Mouse (Mus musculus): ENCODE results near the gene Cyp24a1. TPM values are rescaled to one million over a fixed set of nuclear protein-coding genes. Genes with fewer than 3 reads are reported as not detected.

Cyp24a1 gene
- polyA plus RNA-seq (2016; fragmentation: Nextera tagmentation; extraction: Ambion mirVana): not detected in 2 replicates

DNA sequence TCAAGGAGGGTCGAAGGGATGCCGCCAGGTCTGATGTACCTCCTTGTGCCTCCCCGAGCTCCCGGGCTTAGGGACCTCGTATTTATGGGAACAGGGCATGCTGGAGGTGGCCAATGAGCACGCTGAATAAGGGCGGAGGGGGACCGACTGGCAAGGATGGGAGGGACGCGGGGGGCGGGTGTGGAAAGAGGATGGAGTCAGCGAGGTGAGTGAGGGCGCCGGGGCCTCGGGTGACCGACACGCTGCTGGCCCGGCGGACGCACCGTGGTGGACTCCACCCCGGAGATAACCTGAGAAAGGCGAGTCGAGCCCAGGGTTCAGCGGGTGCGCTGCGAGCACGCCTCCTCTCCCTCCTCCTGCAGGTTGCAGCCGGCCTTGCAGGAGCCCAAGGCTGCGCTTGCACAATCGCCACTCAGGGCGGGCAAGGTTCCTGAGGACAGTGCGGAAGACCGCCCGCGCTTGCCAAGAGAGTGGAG is at the start of gene Cyp24a1:
Gene Cyp24a1, minus strand, starts transcription at position 55 of the 476 bp plus-strand sequence.
- WGBS: under 1% methylated on average over 34 of the region's 36 CpGs
- ATAC-seq (ENCODE audit: insufficient number of reproducible peaks, insufficient read depth, low FRiP score, low TSS enrichment, low read depth): peak; percentile 49; the same call in 1 of the 2 replicates
- H3K9ac ChIP-seq (replicated peaks): 0 out of 2 replicates have a peak within 1 kb of the TSS, but pooled peaks have one; percentile 34
- H3K4me3 ChIP-seq (replicated peaks): peak within 1 kb of the TSS; percentile 36
- H3K27ac ChIP-seq: no peak within 1 kb of the TSS
- no peaks in the 10 kb centered on the region for H3K36me3 ChIP-seq
- H3K9me3 ChIP-seq: no peaks in the 10 kb centered on the region
- peaks cover 23% of the 10 kb centered on the region for H3K4me1 ChIP-seq (replicated peaks)
- peak within 1 kb of the TSS; percentile 59 for H3K4me2 ChIP-seq
- peaks cover 81% of the 10 kb centered on the region for H3K27me3 ChIP-seq

- H3K27ac ChIP-seq: no peak overlapping the region
- WGBS: 24% methylated on average over 4 of the region's 4 CpGs
- H3K4me2 ChIP-seq: no peak overlapping the region
- no peak overlapping the region for H3K4me3 ChIP-seq (replicated peaks)
- no peaks in the 10 kb centered on the region; the same call in 1 of the 2 replicates for H3K27me3 ChIP-seq
- ATAC-seq (ENCODE audit: insufficient number of reproducible peaks, insufficient read depth, low FRiP score, low TSS enrichment, low read depth): no peak
- H3K9ac ChIP-seq (replicated peaks): no peak overlapping the region
- no peaks in the 10 kb centered on the region for H3K36me3 ChIP-seq
- H3K9me3 ChIP-seq: no peaks in the 10 kb centered on the region
- peaks cover 43% of the 10 kb centered on the region for H3K4me1 ChIP-seq (replicated peaks)
These were observed 48.8 kb upstream of the Cyp24a1 start for GRCm38 (mm10) chr2:170545745-170546144.

GRCm38 (mm10) chr2:170544950-170545349 is 48.0 kb upstream of the Cyp24a1 start:
- Histone ChIP-seq H3K9ac (replicated peaks) (no peak overlapping the region), H3K4me3 (replicated peaks) (no peak overlapping the region), H3K4me2 (no peak overlapping the region), H3K4me1 (replicated peaks) (peaks cover 37% of the 10 kb centered on the region), H3K9me3 (no peaks in the 10 kb centered on the region), H3K36me3 (no peaks in the 10 kb centered on the region), H3K27me3 (no peaks in the 10 kb centered on the region; the same call in 1 of the 2 replicates), H3K27ac (no peak overlapping the region)
- 84% methylated on average over 7 of the region's 7 CpGs for WGBS
- ATAC-seq (ENCODE audit: insufficient number of reproducible peaks, insufficient read depth, low FRiP score, low TSS enrichment, low read depth): no peak

- H3K4me3 ChIP-seq (replicated peaks): no peak overlapping the region
- H3K9me3 ChIP-seq: no peaks in the 10 kb centered on the region
- H3K27me3 ChIP-seq: no peaks in the 10 kb centered on the region; the same call in 1 of the 2 replicates
- no peak for ATAC-seq (ENCODE audit: insufficient number of reproducible peaks, insufficient read depth, low FRiP score, low TSS enrichment, low read depth)
- H3K4me2 ChIP-seq: no peak overlapping the region
- WGBS: 66% methylated on average over 3 of the region's 3 CpGs
- peaks cover 33% of the 10 kb centered on the region for H3K4me1 ChIP-seq (replicated peaks)
- no peak overlapping the region for H3K27ac ChIP-seq
- H3K9ac ChIP-seq (replicated peaks): no peak overlapping the region
- H3K36me3 ChIP-seq: no peaks in the 10 kb centered on the region
These were observed 47.2 kb upstream of the Cyp24a1 start for GRCm38 (mm10) chr2:170544159-170544558.

GRCm38 (mm10) chr2:170543625-170544024 is 46.7 kb upstream of the Cyp24a1 start:
- H3K9ac ChIP-seq (replicated peaks): no peak overlapping the region
- H3K27ac ChIP-seq: no peak overlapping the region
- H3K9me3 ChIP-seq: no peaks in the 10 kb centered on the region
- WGBS: 67% methylated on average over 5 of the region's 5 CpGs
- no peak for ATAC-seq (ENCODE audit: insufficient number of reproducible peaks, insufficient read depth, low FRiP score, low TSS enrichment, low read depth)
- H3K36me3 ChIP-seq: no peaks in the 10 kb centered on the region
- H3K4me3 ChIP-seq (replicated peaks): no peak overlapping the region
- no peaks in the 10 kb centered on the region; the same call in 1 of the 2 replicates for H3K27me3 ChIP-seq
- peaks cover 30% of the 10 kb centered on the region for H3K4me1 ChIP-seq (replicated peaks)
- no peak overlapping the region for H3K4me2 ChIP-seq

DNA sequence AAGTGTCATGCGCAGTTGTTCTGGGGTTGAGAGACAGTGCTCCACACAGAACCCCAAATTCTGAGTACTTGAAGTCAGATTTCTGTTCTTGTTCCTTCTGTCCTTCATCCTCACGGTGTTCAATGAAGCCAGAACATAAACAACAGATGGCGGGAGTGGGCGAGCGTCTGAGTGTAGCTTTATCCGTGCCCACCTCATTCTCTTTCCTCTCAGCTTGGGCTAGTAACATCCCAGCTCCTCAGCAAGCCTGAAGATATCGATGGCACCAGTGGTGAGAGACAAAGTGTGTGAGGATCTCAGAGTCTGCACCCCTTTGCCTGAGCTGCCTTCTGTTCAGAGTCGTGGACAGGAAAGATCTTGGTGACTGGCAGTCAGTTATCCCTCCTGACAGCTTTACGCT is 42.3 kb upstream of the Cyp24a1 start:
- no peak overlapping the region for H3K9ac ChIP-seq (replicated peaks)
- H3K36me3 ChIP-seq: no peaks in the 10 kb centered on the region
- no peaks in the 10 kb centered on the region; the same call in 1 of the 2 replicates for H3K27me3 ChIP-seq
- no peak overlapping the region for H3K4me3 ChIP-seq (replicated peaks)
- ATAC-seq (ENCODE audit: insufficient number of reproducible peaks, insufficient read depth, low FRiP score, low TSS enrichment, low read depth): no peak
- 82% methylated on average over 9 of the region's 9 CpGs for WGBS
- no peak overlapping the region for H3K4me2 ChIP-seq
- H3K27ac ChIP-seq: no peak overlapping the region
- peaks cover 16% of the 10 kb centered on the region for H3K4me1 ChIP-seq (replicated peaks)
- H3K9me3 ChIP-seq: no peaks in the 10 kb centered on the region

DNA sequence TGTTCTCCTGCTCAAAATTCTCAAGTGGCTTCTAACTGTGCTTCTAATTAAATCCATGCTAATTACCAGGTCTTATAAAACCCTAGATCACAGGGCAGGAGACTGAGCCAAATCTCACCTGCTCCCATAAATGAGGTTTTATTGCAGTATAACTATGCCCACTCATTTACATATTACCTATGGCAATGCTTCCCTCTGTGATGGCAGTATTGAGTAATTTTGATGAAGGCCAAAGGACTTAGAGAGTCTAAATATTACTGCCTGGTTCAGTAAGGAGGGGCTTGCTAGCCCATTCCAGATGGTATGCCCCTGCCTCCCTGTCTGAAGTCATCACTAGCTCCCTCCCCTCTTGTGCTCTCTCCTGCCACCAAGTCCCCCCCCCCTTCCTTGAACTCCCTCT is 38.9 kb upstream of the Cyp24a1 start:
- Histone ChIP-seq H3K27me3 (no peaks in the 10 kb centered on the region), H3K4me3 (replicated peaks) (no peak overlapping the region), H3K9ac (replicated peaks) (no peak overlapping the region), H3K9me3 (no peaks in the 10 kb centered on the region), H3K4me1 (replicated peaks) (peaks cover 13% of the 10 kb centered on the region), H3K4me2 (no peak overlapping the region), H3K27ac (0 out of 2 replicates have a peak overlapping the region, but pooled peaks have one; percentile 12), H3K36me3 (no peaks in the 10 kb centered on the region)
- ATAC-seq (ENCODE audit: insufficient number of reproducible peaks, insufficient read depth, low FRiP score, low TSS enrichment, low read depth): 0 out of 2 replicates have a peak, but pooled peaks have one; percentile 33

- Histone ChIP-seq H3K27ac (no peak overlapping the region), H3K9ac (replicated peaks) (no peak overlapping the region), H3K4me1 (replicated peaks) (peaks cover 13% of the 10 kb centered on the region), H3K36me3 (no peaks in the 10 kb centered on the region), H3K9me3 (no peaks in the 10 kb centered on the region), H3K4me3 (replicated peaks) (no peak overlapping the region), H3K27me3 (no peaks in the 10 kb centered on the region), H3K4me2 (no peak overlapping the region)
- WGBS: 93% methylated on average over 11 of the region's 11 CpGs
- ATAC-seq (ENCODE audit: insufficient number of reproducible peaks, insufficient read depth, low FRiP score, low TSS enrichment, low read depth): no peak
These were observed 37.8 kb upstream of the Cyp24a1 start for GRCm38 (mm10) chr2:170534803-170535174.

GRCm38 (mm10) chr2:170534116-170534802 is 37.3 kb upstream of the Cyp24a1 start:
- no peak for ATAC-seq (ENCODE audit: insufficient number of reproducible peaks, insufficient read depth, low FRiP score, low TSS enrichment, low read depth)
- H3K27ac ChIP-seq: no peak overlapping the region
- no peaks in the 10 kb centered on the region for H3K9me3 ChIP-seq
- no peaks in the 10 kb centered on the region for H3K27me3 ChIP-seq
- H3K4me3 ChIP-seq (replicated peaks): no peak overlapping the region
- H3K9ac ChIP-seq (replicated peaks): no peak overlapping the region
- no peaks in the 10 kb centered on the region for H3K36me3 ChIP-seq
- peaks cover 13% of the 10 kb centered on the region for H3K4me1 ChIP-seq (replicated peaks)
- WGBS: 50% methylated on average over 12 of the region's 12 CpGs
- H3K4me2 ChIP-seq: no peak overlapping the region

DNA sequence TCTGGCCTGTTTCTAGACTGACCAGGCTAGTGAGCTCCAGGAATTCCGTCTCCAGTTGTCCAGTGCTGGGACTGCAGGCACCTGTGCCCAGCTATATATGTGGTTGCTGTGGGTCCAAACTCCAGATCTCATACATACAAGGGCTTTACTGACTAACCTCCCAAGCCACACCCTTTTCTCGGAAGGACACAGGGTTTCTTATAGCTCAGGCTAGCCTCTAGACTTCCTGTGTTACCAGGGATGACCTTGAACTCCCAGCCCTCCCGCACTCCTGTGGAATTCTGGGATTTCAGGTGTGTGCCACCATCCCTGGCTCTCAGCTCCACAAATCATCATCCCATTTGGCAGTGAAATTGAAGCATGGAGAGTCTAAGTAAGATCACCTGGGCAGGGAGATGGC is 33.3 kb upstream of the Cyp24a1 start:
- H3K4me2 ChIP-seq: no peak overlapping the region
- H3K4me3 ChIP-seq (replicated peaks): no peak overlapping the region
- no peaks in the 10 kb centered on the region for H3K9me3 ChIP-seq
- no peaks in the 10 kb centered on the region for H3K27me3 ChIP-seq
- 97% methylated on average over 3 of the region's 3 CpGs for whole genome bisulfite sequencing
- no peak overlapping the region for H3K27ac ChIP-seq
- no peak overlapping the region for H3K9ac ChIP-seq (replicated peaks)
- ATAC-seq (ENCODE audit: insufficient number of reproducible peaks, insufficient read depth, low FRiP score, low TSS enrichment, low read depth): no peak
- peaks cover 4% of the 10 kb centered on the region; the same call in 1 of the 2 replicates for H3K4me1 ChIP-seq (replicated peaks)
- H3K36me3 ChIP-seq: no peaks in the 10 kb centered on the region

DNA sequence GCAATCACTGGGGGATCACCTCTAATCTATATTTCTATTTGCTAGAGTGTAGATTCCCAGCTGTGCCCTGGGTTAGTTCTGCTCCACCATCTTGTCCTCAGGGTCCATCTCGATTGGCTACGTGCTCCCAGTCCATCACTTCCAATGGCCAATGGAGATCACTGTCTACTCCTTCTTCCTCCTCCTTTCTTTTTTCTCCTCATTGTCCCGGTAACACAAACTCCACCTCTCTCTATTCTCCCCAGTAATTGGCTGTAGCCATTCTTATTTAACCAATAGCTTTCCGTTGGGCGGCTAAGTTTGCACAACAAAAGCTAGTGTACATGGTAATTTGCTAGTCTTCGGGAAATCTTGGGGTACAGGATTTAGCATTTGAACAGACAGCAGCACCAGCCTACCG is 32.8 kb upstream of the Cyp24a1 start:
- no peak overlapping the region for H3K9ac ChIP-seq (replicated peaks)
- H3K36me3 ChIP-seq: no peaks in the 10 kb centered on the region
- no peaks in the 10 kb centered on the region for H3K9me3 ChIP-seq
- H3K27ac ChIP-seq: no peak overlapping the region
- WGBS: 89% methylated on average over 7 of the region's 7 CpGs
- no peaks in the 10 kb centered on the region for H3K27me3 ChIP-seq
- H3K4me3 ChIP-seq (replicated peaks): no peak overlapping the region
- ATAC-seq (ENCODE audit: insufficient number of reproducible peaks, insufficient read depth, low FRiP score, low TSS enrichment, low read depth): no peak
- no peak overlapping the region for H3K4me2 ChIP-seq
- H3K4me1 ChIP-seq (replicated peaks): peaks cover 4% of the 10 kb centered on the region; the same call in 1 of the 2 replicates
